ENCODE assay signal across 12 mouse cellular contexts in the genomic region with DNA sequence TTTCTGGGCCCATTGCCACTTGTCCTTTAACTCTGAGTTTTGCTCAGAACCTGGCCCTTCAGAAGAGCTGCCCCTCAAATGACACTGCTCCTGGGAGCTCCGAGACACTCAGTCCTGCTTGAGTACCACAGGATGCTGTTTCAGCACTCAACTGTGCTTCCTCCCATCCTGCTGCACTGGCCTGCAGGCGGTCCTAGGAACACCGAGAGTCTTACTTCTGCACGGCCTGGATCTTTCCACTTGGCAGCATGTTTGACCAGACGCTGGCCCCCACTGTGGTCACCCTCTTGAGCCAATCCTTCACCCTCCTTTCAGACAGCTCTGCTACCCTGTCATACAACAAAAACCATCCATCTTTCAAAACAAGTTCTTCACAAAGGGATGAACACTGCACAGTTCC.
"Had no signal": no experiment of that assay in that cellular context is flagged by ENCODE, and none has a peak within 500 bp of the region (broad histone marks: within the 10 kb centered on the region; RNA-seq: fewer than 3 reads in every experiment).

No protein-coding gene starts in this region.

- H3K9ac ChIP-seq: limb, embryonic 13.5 days; liver, embryonic 14.5 days; midbrain, embryonic 12.5 days; neural tube, embryonic 13.5 days; stomach, embryonic 15.5 days had no signal

- H3K9me3 ChIP-seq: limb, embryonic 13.5 days; midbrain, embryonic 12.5 days; neural tube, embryonic 13.5 days; stomach, embryonic 15.5 days had no signal

- DNase-seq: kidney, postnatal 14 days; layer of hippocampus, postnatal 36 days; left cerebral cortex, postnatal 4 days; right cerebral cortex, postnatal 14 days; thymus, adult 2 months; thymus, postnatal 25 days had no signal

- H3K27me3 ChIP-seq: limb, embryonic 13.5 days; midbrain, embryonic 12.5 days; neural tube, embryonic 13.5 days; stomach, embryonic 15.5 days had no signal

- H3K27ac ChIP-seq: limb, embryonic 13.5 days; liver, embryonic 14.5 days; midbrain, embryonic 12.5 days; neural tube, embryonic 13.5 days; stomach, embryonic 15.5 days had no signal

- H3K4me2 ChIP-seq: limb, embryonic 13.5 days; midbrain, embryonic 12.5 days; neural tube, embryonic 13.5 days; stomach, embryonic 15.5 days had no signal

- ATAC-seq: midbrain, embryonic 16.5 days had no signal

- H3K4me3 ChIP-seq: limb, embryonic 13.5 days; midbrain, embryonic 12.5 days; neural tube, embryonic 13.5 days; stomach, embryonic 15.5 days had no signal

- H3K36me3 ChIP-seq: limb, embryonic 13.5 days; midbrain, embryonic 12.5 days; neural tube, embryonic 13.5 days; stomach, embryonic 15.5 days had no signal
